8 mouse cellular contexts compared by ENCODE assay signal in genomic region chr11:75630645-75631229, GRCm38 (mm10). TPM values are rescaled to one million over a fixed set of nuclear protein-coding genes. Genes with fewer than 3 reads are reported as not detected.
DNase-seq lines count a peak whose midpoint lies in the region; ATAC-seq and TF ChIP-seq lines count a peak whose summit lies in the region.

Gene Inpp5k (plus strand): TSS chr11:75630988.

- peak within 1 kb of the TSS; percentile 94 for H3K4me3 ChIP-seq in ES-Bruce4 (ENCODE audit: low read depth, low read length)
- H3K4me3 ChIP-seq in forebrain, embryonic 13.5 days, result peak within 1 kb of the TSS; percentile 82
- H3K4me3 ChIP-seq in liver, postnatal 0 days (ENCODE audit: low read depth, low read length), result peak within 1 kb of the TSS; percentile 76
- H3K4me3 ChIP-seq in neural tube, embryonic 14.5 days (ENCODE audit: low read depth, low read length), result peak within 1 kb of the TSS; percentile 69

- peaks cover under 1% of the 10 kb centered on the region for H3K4me1 ChIP-seq in ES-Bruce4 (ENCODE audit: control insufficient read depth, insufficient read depth, low read length)
- peaks cover 23% of the 10 kb centered on the region for H3K4me1 ChIP-seq in forebrain, embryonic 13.5 days
- peaks cover 24% of the 10 kb centered on the region for H3K4me1 ChIP-seq in liver, postnatal 0 days (ENCODE audit: insufficient read depth)
- H3K4me1 ChIP-seq in neural tube, embryonic 14.5 days (ENCODE audit: control insufficient read depth, insufficient read depth, low read length), result peaks cover 10% of the 10 kb centered on the region

- TF ChIP-seq EP300 in ES-Bruce4 (IDR thresholded peaks at IDR 0.05; ENCODE audit: insufficient read depth, low read depth, low read length), result no peak
- TF ChIP-seq EP300 in liver, postnatal 0 days (IDR thresholded peaks at IDR 0.05; ENCODE audit: low read depth), result no peak

- peak; percentile 96 for ATAC-seq in cerebellum, adult (ENCODE audit: insufficient number of reproducible peaks, low FRiP score, low TSS enrichment)
- peak; percentile 100 for ATAC-seq in forebrain, embryonic 13.5 days
- peak; percentile 100 for ATAC-seq in liver, postnatal 0 days
- peak; percentile 99 for ATAC-seq in neural tube, embryonic 14.5 days (ENCODE audit: low read depth)

- peak; percentile 97 to 98 for DNase-seq in heart, postnatal 10 days
- DNase-seq in large intestine, adult 2 months (ENCODE audit: low read depth, low spot score), result peak; percentile 95
- DNase-seq in liver, postnatal 0 days, result peak; percentile 97
- DNase-seq in testis, postnatal 10 days (ENCODE audit: low spot score), result peak; percentile 93

- TF ChIP-seq CTCF in ES-Bruce4 (IDR thresholded peaks at IDR 0.05; ENCODE audit: low read depth, low read length), result no peak
- 0 out of 2 replicates have a peak, but pooled peaks have one; percentile 6 for TF ChIP-seq CTCF in liver, postnatal 0 days (IDR thresholded peaks at IDR 0.05; ENCODE audit: low read depth)

- peak within 1 kb of the TSS; percentile 72 for H3K4me2 ChIP-seq in forebrain, embryonic 13.5 days
- peak within 1 kb of the TSS; percentile 91 for H3K4me2 ChIP-seq in liver, postnatal 0 days (ENCODE audit: low read depth, low read length)
- H3K4me2 ChIP-seq in neural tube, embryonic 14.5 days (ENCODE audit: low read depth, low read length), result peak within 1 kb of the TSS; percentile 71

- under 1% methylated on average over 53 of the region's 53 CpGs for WGBS in forebrain, embryonic 13.5 days
- WGBS in large intestine, adult 2 months, result under 1% methylated on average over 49 of the region's 53 CpGs
- under 1% methylated on average over 48 of the region's 53 CpGs for WGBS in liver, postnatal 0 days (ENCODE audit: insufficient replicate concordance)
- WGBS in neural tube, embryonic 14.5 days, result under 1% methylated on average over 53 of the region's 53 CpGs

- peak within 1 kb of the TSS; percentile 85 for H3K9ac ChIP-seq in ES-Bruce4 (ENCODE audit: low read depth, poor library complexity, severe bottlenecking)
- H3K9ac ChIP-seq in forebrain, embryonic 13.5 days, result peak within 1 kb of the TSS; percentile 78
- peak within 1 kb of the TSS; percentile 80 for H3K9ac ChIP-seq in liver, postnatal 0 days (replicated peaks)
- peak within 1 kb of the TSS; percentile 65 for H3K9ac ChIP-seq in neural tube, embryonic 14.5 days (replicated peaks; ENCODE audit: low read depth, low read length)

- H3K27me3 ChIP-seq in ES-Bruce4 (ENCODE audit: control insufficient read depth, insufficient read depth, low read length, poor library complexity, severe bottlenecking), result no peaks in the 10 kb centered on the region
- H3K27me3 ChIP-seq in forebrain, embryonic 13.5 days, result no peaks in the 10 kb centered on the region
- H3K27me3 ChIP-seq in liver, postnatal 0 days (ENCODE audit: insufficient read depth, low read length), result no peaks in the 10 kb centered on the region
- H3K27me3 ChIP-seq in neural tube, embryonic 14.5 days (ENCODE audit: control insufficient read depth, insufficient read depth, low read length), result no peaks in the 10 kb centered on the region

- H3K36me3 ChIP-seq in ES-Bruce4 (ENCODE audit: control insufficient read depth, insufficient read depth, low read length, poor library complexity, severe bottlenecking), result peaks cover 5% of the 10 kb centered on the region
- H3K36me3 ChIP-seq in forebrain, embryonic 13.5 days (ENCODE audit: poor library complexity, severe bottlenecking), result peaks cover 40% of the 10 kb centered on the region
- peaks cover 30% of the 10 kb centered on the region for H3K36me3 ChIP-seq in liver, postnatal 0 days (replicated peaks; ENCODE audit: insufficient read depth, low read length)
- H3K36me3 ChIP-seq in neural tube, embryonic 14.5 days (ENCODE audit: control insufficient read depth, insufficient read depth, low read length), result peaks cover 36% of the 10 kb centered on the region

- TF ChIP-seq POLR2A in ES-Bruce4 (IDR thresholded peaks at IDR 0.05; ENCODE audit: insufficient read depth, low read length), result peak; percentile 85

- H3K9me3 ChIP-seq in ES-Bruce4 (replicated peaks; ENCODE audit: control insufficient read depth, insufficient read depth, low read length, poor library complexity, severe bottlenecking), result no peaks in the 10 kb centered on the region
- H3K9me3 ChIP-seq in forebrain, embryonic 13.5 days (replicated peaks), result no peaks in the 10 kb centered on the region
- H3K9me3 ChIP-seq in liver, postnatal 0 days (ENCODE audit: low read length), result no peaks in the 10 kb centered on the region
- no peaks in the 10 kb centered on the region for H3K9me3 ChIP-seq in neural tube, embryonic 14.5 days (ENCODE audit: control insufficient read depth, low read length)

- H3K27ac ChIP-seq in ES-Bruce4 (ENCODE audit: insufficient read depth, low read length), result 0 out of 2 replicates have a peak within 1 kb of the TSS, but pooled peaks have one; percentile 39
- peak within 1 kb of the TSS; percentile 72 for H3K27ac ChIP-seq in forebrain, embryonic 13.5 days
- H3K27ac ChIP-seq in liver, postnatal 0 days (ENCODE audit: low read depth), result peak within 1 kb of the TSS; percentile 83
- H3K27ac ChIP-seq in neural tube, embryonic 14.5 days (ENCODE audit: low read depth, low read length), result peak within 1 kb of the TSS; percentile 78

- intact Hi-C loops in heart, postnatal 10 days (cut with DNase I), result loop anchor here (1.0 to 2.0 kb wide), 2 partner anchors 21 to 50 kb away; no protein-coding TSS in a partner anchor

RNA-seq across cellular contexts. Expression of gene Inpp5k, which starts in this region (rescaled TPM):
- polyA plus RNA-seq in ES-Bruce4 (2011; ENCODE audit: insufficient read depth, insufficient read length, low read depth, missing spikeins), result 20.5 and 22.6 TPM in 2 replicates
- 32.7 and 33.8 TPM in 2 replicates for polyA plus RNA-seq in forebrain, embryonic 13.5 days (2015; fragmentation: Nextera tagmentation; extraction: Ambion mirVana)
- total RNA-seq in heart, postnatal 10 days (2021), result 10 to 100 TPM; 35.4 to 37.3 TPM
- polyA plus RNA-seq in large intestine, adult 2 months (2012; rRNA removed), result 28.0 and 39.4 TPM in 2 replicates
- polyA plus RNA-seq in liver, postnatal 0 days (2015; fragmentation: Nextera tagmentation; extraction: Ambion mirVana), result 16.7 TPM in 2 replicates
- 50.0 and 57.4 TPM in 2 replicates for polyA plus RNA-seq in neural tube, embryonic 14.5 days (2014; fragmentation: Nextera tagmentation; extraction: Ambion mirVana)

Comparison
In these comparisons a context has a peak if more than half of its experiments do, and no peak if none do; other contexts are left out.
1. Peak in every context shown above with its lines: DNase-seq, ATAC-seq, H3K4me3 ChIP-seq and H3K27ac ChIP-seq.